Mouse (Mus musculus): ENCODE data around the gene Ipo11. TPM values are rescaled to one million over a fixed set of nuclear protein-coding genes. Genes with fewer than 3 reads are reported as not detected.
A peak's percentile ranks its signal among the peaks of the same experiment; 100 is the strongest.

The Ipo11 gene
- polyA plus RNA-seq, 1 experiment = 13.6 TPM

DNA sequence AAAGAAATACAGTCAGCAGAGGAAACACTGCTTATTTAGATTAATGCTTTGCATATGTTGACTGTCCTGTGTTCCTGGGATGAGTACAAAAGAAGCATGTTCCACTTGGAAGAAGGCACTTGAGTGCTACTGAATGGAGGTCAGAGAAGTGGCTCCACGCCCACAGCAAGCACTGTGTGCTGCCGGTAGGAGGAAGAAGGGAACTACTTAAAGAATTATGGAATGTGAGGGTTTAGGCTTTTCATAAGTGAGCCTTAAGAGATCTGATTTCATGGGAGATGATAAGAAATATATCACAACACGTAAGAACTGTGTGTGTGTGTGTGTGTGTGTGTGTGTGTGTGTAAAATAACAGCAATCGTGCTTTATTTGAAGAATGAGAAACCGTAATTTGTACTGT, 129.5 kb downstream of the Ipo11 start:
- no peak for DNase-seq
- H3K4me1 ChIP-seq (ENCODE audit: control insufficient read depth, insufficient read depth, low read length) = no peaks in the 10 kb centered on the region
- no peak overlapping the region for H3K4me3 ChIP-seq (replicated peaks; ENCODE audit: extremely low read depth, low read depth, low read length)
- WGBS = 72% methylated on average over 5 of the region's 5 CpGs
- TF ChIP-seq CTCF (IDR thresholded peaks at IDR 0.05; ENCODE audit: insufficient read depth, low read length) (no peak), POLR2A (IDR thresholded peaks at IDR 0.05; ENCODE audit: borderline replicate concordance, extremely low read depth, low read depth, low read length) (no peak)

DNA sequence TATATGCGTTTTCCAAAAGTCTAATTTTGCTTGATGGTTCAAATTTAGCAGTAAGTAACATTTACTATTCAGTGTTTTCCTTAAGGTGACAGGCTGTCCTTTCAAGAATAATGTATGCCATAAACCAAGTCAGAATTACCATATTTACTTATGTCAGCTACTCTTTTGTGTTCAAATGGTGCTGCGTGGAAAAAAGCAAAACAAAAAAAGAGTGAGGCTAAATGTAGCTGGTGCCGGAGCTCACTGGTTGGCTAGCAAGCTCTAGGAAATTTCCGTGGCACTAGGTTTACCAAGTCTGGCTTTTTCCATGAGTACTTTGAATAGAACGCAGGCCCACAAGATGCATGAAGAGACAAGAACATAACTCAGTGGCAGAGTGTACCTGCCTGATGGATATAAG, 131.6 kb downstream of the Ipo11 start:
- Histone ChIP-seq H3K4me1 (ENCODE audit: control insufficient read depth, insufficient read depth, low read length) (no peaks in the 10 kb centered on the region), H3K4me3 (replicated peaks; ENCODE audit: extremely low read depth, low read depth, low read length) (no peak overlapping the region)
- DNase-seq = no peak
- no peak for TF ChIP-seq CTCF (IDR thresholded peaks at IDR 0.05; ENCODE audit: insufficient read depth, low read length)
- TF ChIP-seq POLR2A (IDR thresholded peaks at IDR 0.05; ENCODE audit: borderline replicate concordance, extremely low read depth, low read depth, low read length) = no peak
- 92% methylated on average over 5 of the region's 5 CpGs for WGBS

DNA sequence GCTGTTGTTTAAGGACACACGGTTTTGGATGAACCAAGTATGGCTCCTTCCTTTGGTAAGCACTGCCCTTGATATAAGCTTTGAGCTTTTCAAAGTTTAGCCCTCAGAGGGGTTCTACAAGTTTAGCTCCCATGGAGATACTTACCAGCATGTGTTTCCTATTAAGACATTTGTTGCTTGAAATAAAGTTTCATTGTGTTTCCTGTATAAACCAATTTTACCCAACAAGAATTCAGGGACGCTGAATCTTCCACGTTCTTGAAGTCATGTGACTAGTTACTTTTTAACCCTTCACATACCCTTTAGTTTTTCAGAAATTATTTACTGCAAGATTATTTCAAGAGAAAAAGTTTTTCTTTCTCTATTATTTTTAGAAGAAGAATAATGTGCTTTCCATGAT, 138.7 kb downstream of the Ipo11 start:
- Histone ChIP-seq H3K4me1 (ENCODE audit: control insufficient read depth, insufficient read depth, low read length) (no peaks in the 10 kb centered on the region), H3K4me3 (replicated peaks; ENCODE audit: extremely low read depth, low read depth, low read length) (no peak overlapping the region)
- 46% methylated on average over 3 of the region's 3 CpGs for WGBS
- DNase-seq = no peak
- TF ChIP-seq POLR2A (IDR thresholded peaks at IDR 0.05; ENCODE audit: borderline replicate concordance, extremely low read depth, low read depth, low read length) (no peak), CTCF (IDR thresholded peaks at IDR 0.05; ENCODE audit: insufficient read depth, low read length) (no peak)

DNA sequence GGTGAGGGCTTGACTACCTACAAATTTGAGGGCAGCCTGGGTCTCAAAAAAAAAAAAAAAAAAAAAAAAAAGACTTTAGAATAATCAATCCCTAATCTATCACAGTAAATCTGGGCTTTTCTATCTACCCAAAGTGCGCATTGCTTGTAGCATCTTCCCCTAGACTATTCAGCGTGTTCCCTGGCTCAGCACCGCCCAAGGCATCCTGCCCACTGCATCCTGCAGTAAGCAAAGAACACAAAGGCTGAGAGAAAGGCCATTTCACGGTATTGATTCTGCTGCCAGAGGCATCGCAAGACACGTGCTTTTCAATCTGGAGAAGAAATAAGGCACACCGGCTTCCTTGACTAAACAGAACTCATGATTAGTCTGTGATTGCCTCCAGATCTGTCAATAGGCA, 147.9 kb downstream of the Ipo11 start:
- 94% methylated on average over 7 of the region's 7 CpGs for WGBS
- TF ChIP-seq CTCF (IDR thresholded peaks at IDR 0.05; ENCODE audit: insufficient read depth, low read length) (no peak), POLR2A (IDR thresholded peaks at IDR 0.05; ENCODE audit: borderline replicate concordance, extremely low read depth, low read depth, low read length) (no peak)
- Histone ChIP-seq H3K4me1 (ENCODE audit: control insufficient read depth, insufficient read depth, low read length) (no peaks in the 10 kb centered on the region), H3K4me3 (replicated peaks; ENCODE audit: extremely low read depth, low read depth, low read length) (no peak overlapping the region)
- no peak for DNase-seq

DNA sequence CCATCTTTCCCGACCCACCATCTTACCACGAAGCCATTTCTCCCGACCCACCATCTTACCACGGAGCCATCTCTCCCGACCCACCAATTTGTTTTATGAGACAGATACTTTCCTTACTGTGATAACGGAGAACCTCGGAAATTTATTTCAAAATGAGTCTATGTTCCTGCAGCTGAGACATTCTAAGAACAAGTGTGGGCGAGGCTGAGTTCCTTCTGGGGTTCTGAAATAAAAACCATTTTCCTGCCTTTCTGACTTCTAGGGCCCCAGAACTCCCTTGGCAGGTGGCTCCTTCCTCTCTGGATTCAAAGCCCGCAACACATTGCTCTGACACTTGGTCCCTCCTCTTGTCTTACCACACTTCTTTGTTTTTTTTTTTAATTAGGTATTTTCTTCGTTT, 168.0 kb downstream of the Ipo11 start:
- Histone ChIP-seq H3K4me3 (replicated peaks; ENCODE audit: extremely low read depth, low read depth, low read length) (no peak overlapping the region), H3K4me1 (ENCODE audit: control insufficient read depth, insufficient read depth, low read length) (no peaks in the 10 kb centered on the region)
- DNase-seq = no peak
- 89% methylated on average over 10 of the region's 10 CpGs for WGBS
- TF ChIP-seq POLR2A (IDR thresholded peaks at IDR 0.05; ENCODE audit: borderline replicate concordance, extremely low read depth, low read depth, low read length) = no peak
- no peak for TF ChIP-seq CTCF (IDR thresholded peaks at IDR 0.05; ENCODE audit: insufficient read depth, low read length)

DNA sequence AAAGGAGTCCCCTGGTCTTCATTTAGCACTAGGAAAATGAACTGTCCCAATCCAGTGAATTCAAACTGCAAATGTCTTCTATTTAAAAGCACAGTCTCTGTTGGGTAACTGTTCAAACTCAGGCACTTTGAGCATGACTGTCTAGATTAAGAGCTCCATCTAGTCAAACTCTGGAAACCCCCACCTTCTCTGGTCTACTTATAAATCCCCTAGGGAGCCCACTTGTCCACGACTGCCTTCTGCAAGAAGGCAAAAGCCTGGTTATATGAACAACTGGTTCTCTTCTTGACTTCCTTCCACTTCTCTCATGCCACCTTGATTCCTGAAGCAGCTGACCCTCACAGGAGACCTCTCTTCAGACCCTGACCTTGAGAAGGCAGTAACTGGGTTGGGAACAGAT, 174.1 kb downstream of the Ipo11 start:
- 36% methylated on average over 1 of the region's 1 CpGs for WGBS
- no peak for DNase-seq
- H3K4me1 ChIP-seq (ENCODE audit: control insufficient read depth, insufficient read depth, low read length) = no peaks in the 10 kb centered on the region
- H3K4me3 ChIP-seq (replicated peaks; ENCODE audit: extremely low read depth, low read depth, low read length) = no peak overlapping the region
- TF ChIP-seq CTCF (IDR thresholded peaks at IDR 0.05; ENCODE audit: insufficient read depth, low read length) = no peak
- TF ChIP-seq POLR2A (IDR thresholded peaks at IDR 0.05; ENCODE audit: borderline replicate concordance, extremely low read depth, low read depth, low read length) = no peak

DNA sequence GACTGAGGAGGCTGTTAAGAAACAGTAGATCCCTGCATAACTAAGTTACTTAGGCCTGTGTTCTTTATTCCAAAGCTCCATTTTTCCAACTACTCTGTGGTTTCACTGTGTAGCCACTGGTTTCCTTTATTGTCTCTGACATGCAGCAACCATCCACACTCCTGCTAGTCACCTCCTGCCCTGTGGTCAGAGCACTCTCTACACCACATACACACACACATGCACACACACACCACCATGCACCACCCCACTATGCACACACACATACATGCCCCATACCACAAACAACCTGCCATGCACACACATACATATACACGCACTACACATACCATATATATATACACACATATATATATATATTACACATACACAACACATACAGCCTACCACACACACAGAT, 175.1 kb downstream of the Ipo11 start:
- H3K4me1 ChIP-seq (ENCODE audit: control insufficient read depth, insufficient read depth, low read length) = no peaks in the 10 kb centered on the region
- WGBS = 97% methylated on average over 1 of the region's 1 CpGs
- TF ChIP-seq CTCF (IDR thresholded peaks at IDR 0.05; ENCODE audit: insufficient read depth, low read length) = no peak
- no peak for TF ChIP-seq POLR2A (IDR thresholded peaks at IDR 0.05; ENCODE audit: borderline replicate concordance, extremely low read depth, low read depth, low read length)
- H3K4me3 ChIP-seq (replicated peaks; ENCODE audit: extremely low read depth, low read depth, low read length) = no peak overlapping the region
- no peak for DNase-seq

DNA sequence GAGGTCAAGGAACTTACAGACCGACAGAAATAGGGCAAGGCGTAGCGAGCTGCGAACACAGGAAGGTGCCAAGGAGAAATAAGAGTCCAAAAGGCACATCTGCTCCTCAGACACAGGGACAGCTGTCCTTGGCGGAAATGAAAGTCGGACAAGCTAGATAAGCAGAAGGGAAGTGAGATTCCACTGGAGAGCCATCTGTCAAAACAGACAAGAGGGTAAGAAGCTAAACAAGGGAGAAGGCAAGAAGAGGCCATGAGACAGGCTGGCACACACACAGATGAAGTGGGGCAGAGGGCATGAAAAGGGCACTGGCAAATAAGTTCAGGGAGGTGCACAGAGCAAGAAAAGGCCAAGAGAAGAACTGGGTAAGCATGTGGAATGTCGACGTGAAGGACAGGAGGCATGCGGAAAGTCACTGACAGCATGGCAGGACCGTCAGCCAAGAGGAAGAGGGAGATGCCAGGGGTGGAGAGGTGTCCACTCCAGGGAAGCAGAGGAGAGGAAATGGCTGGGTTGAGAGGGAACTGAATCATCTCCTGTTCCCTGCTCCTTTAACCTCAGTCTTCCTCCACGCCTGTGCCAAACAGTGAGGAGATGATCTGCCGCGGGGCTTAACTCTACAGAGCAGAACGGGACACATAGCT, 176.4 kb downstream of the Ipo11 start:
- Histone ChIP-seq H3K4me1 (ENCODE audit: control insufficient read depth, insufficient read depth, low read length) (no peaks in the 10 kb centered on the region), H3K4me3 (replicated peaks; ENCODE audit: extremely low read depth, low read depth, low read length) (no peak overlapping the region)
- DNase-seq = peak; percentile 28
- TF ChIP-seq CTCF (IDR thresholded peaks at IDR 0.05; ENCODE audit: insufficient read depth, low read length) (no peak), POLR2A (IDR thresholded peaks at IDR 0.05; ENCODE audit: borderline replicate concordance, extremely low read depth, low read depth, low read length) (no peak)
- WGBS = 26% methylated on average over 14 of the region's 14 CpGs

DNA sequence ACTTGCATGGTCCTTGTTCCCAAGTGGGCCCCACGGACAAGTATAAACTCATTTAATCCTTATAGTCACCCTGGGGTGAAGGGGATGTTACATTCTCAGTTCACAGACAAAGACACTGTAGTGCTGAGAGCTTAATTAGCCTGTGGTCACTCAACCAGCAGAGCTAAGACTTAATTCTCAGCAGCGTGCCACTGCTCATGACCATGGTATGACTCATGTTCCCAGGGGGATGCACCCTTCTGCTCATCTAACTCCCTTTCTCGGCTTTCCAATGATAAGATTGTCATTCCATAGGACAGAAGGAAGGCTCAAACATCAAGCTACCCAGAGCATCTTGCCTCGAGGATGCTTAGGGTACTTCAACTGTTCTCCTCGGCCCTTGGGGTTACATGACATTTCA, 180.9 kb downstream of the Ipo11 start:
- WGBS = 76% methylated on average over 5 of the region's 5 CpGs
- no peak overlapping the region for H3K4me3 ChIP-seq (replicated peaks; ENCODE audit: extremely low read depth, low read depth, low read length)
- H3K4me1 ChIP-seq (ENCODE audit: control insufficient read depth, insufficient read depth, low read length) = no peaks in the 10 kb centered on the region
- no peak for TF ChIP-seq POLR2A (IDR thresholded peaks at IDR 0.05; ENCODE audit: borderline replicate concordance, extremely low read depth, low read depth, low read length)
- no peak for TF ChIP-seq CTCF (IDR thresholded peaks at IDR 0.05; ENCODE audit: insufficient read depth, low read length)
- DNase-seq = no peak

DNA sequence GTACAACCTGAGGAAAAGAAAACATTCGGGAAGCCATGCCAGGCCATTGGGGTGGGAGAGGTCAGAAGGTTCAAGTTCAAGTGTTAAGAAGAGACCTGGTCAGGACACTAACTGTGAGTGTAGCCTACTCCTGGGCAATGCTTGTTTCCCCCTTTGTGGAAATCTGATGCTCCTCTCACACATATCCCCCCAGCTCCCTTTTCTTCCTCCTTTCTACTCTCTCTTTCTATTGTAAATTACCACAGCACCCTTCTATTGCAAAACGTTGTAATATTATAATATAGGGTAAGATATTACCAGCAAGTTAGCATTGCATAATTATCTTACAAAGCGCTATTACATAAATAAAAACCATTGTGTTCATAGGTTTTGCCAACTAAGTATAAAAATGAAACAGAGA, 182.5 kb downstream of the Ipo11 start:
- no peak for TF ChIP-seq CTCF (IDR thresholded peaks at IDR 0.05; ENCODE audit: insufficient read depth, low read length)
- no peak for TF ChIP-seq POLR2A (IDR thresholded peaks at IDR 0.05; ENCODE audit: borderline replicate concordance, extremely low read depth, low read depth, low read length)
- Histone ChIP-seq H3K4me1 (ENCODE audit: control insufficient read depth, insufficient read depth, low read length) (no peaks in the 10 kb centered on the region), H3K4me3 (replicated peaks; ENCODE audit: extremely low read depth, low read depth, low read length) (no peak overlapping the region)
- 82% methylated on average over 3 of the region's 3 CpGs for WGBS
- no peak for DNase-seq
